ENCODE assay signal across 9 mouse cellular contexts in the genomic region with DNA sequence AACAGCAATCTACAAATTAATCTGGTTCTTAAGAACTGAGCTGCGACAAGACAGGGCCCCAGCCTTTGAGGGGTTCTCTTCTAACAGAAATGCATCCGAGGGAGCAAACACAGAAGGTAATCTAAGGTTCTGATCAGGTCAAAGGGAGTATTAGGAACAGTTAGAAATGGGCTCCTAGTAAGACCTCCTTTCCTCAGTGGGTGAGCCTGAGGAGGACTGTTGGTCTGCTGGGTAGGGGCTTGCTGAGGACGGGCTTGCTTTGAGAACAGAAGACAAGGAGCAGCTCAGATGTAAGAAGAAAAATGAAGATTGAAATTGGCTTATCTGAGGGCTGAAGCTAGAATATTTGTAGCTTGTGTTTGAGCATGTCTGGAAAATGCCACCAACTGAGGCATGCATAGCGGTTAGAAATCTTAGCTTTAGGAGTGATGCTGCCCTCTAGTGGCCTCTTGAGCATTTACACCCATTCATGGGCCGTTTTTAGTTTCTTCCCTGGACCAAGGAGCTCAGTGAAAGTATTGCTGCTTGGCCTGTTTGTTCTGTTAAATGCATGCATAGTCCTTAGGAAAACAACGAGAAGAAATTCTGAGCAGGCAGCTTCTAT. TPM values are rescaled to one million over a fixed set of nuclear protein-coding genes. Genes with fewer than 3 reads are reported as not detected.
DNase-seq lines count a peak whose midpoint lies in the region; ATAC-seq and TF ChIP-seq lines count a peak whose summit lies in the region.
"Had no signal": no experiment of that assay in that cellular context is flagged by ENCODE, and none has a peak within 500 bp of the region (broad histone marks: within the 10 kb centered on the region; RNA-seq: fewer than 3 reads in every experiment).

No protein-coding gene starts in this region.

- no peaks in the 10 kb centered on the region for H3K36me3 ChIP-seq in embryonic facial prominence, embryonic 14.5 days (ENCODE audit: control insufficient read depth, insufficient read depth, low read length)
- H3K36me3 ChIP-seq in hindbrain, embryonic 16.5 days (ENCODE audit: control insufficient read depth, insufficient read depth, low read length), result no peaks in the 10 kb centered on the region
- H3K36me3 ChIP-seq in midbrain, embryonic 15.5 days (replicated peaks), result no peaks in the 10 kb centered on the region
- no peaks in the 10 kb centered on the region for H3K36me3 ChIP-seq in stomach, postnatal 0 days (ENCODE audit: control insufficient read depth, insufficient read depth, low read length)
- H3K36me3 ChIP-seq: liver, embryonic 15.5 days had no signal

- no peak for TF ChIP-seq EP300 in stomach, postnatal 0 days (optimal IDR thresholded peaks at IDR 0.05)

- intact Hi-C loops in left cerebral cortex, postnatal 14 days (cut with DNase I), result loop anchor here (2.0 to 5.0 kb wide), 2 partner anchors 110 to 354 kb away; a partner anchor contains a TSS

- peak; percentile 92 for TF ChIP-seq CTCF in stomach, postnatal 0 days (IDR thresholded peaks at IDR 0.05; ENCODE audit: low read depth)

- peak; percentile 43 to 45 for DNase-seq in left cerebral cortex, adult 18-20 months (ENCODE audit: low spot score in 2 of 2)
- DNase-seq in left cerebral cortex, adult 11 months (ENCODE audit: low spot score), result no peak
- DNase-seq in adrenal gland, postnatal 36 days, result peak; percentile 47 to 74
- DNase-seq in embryonic facial prominence, embryonic 14.5 days (ENCODE audit: low spot score), result peak; percentile 82
- DNase-seq in left cerebral cortex, postnatal 14 days (ENCODE audit: low spot score in 2 of 2), result peak; percentile 60 to 74
- peak; percentile 19 for DNase-seq in stomach, postnatal 0 days (ENCODE audit: low spot score)

- H3K4me1 ChIP-seq in embryonic facial prominence, embryonic 14.5 days (ENCODE audit: control insufficient read depth, insufficient read depth, low read length), result peaks cover 12% of the 10 kb centered on the region; the same call in 1 of the 2 replicates
- H3K4me1 ChIP-seq in hindbrain, embryonic 16.5 days (ENCODE audit: control insufficient read depth, insufficient read depth, low read depth, low read length), result no peaks in the 10 kb centered on the region
- H3K4me1 ChIP-seq in midbrain, embryonic 15.5 days, result peaks cover 10% of the 10 kb centered on the region
- H3K4me1 ChIP-seq in stomach, postnatal 0 days (replicated peaks; ENCODE audit: control insufficient read depth, insufficient read depth), result no peaks in the 10 kb centered on the region

- no peaks in the 10 kb centered on the region for H3K9me3 ChIP-seq in embryonic facial prominence, embryonic 14.5 days (ENCODE audit: control insufficient read depth, low read length)
- H3K9me3 ChIP-seq in hindbrain, embryonic 16.5 days (ENCODE audit: control insufficient read depth, low read length), result no peaks in the 10 kb centered on the region
- H3K9me3 ChIP-seq in midbrain, embryonic 15.5 days, result no peaks in the 10 kb centered on the region
- H3K9me3 ChIP-seq in stomach, postnatal 0 days (ENCODE audit: control insufficient read depth, low read length), result no peaks in the 10 kb centered on the region
- H3K9me3 ChIP-seq: liver, embryonic 15.5 days had no signal

- no peak for ATAC-seq in embryonic facial prominence, embryonic 14.5 days (ENCODE audit: low read depth)
- peak; percentile 79 for ATAC-seq in hindbrain, embryonic 16.5 days
- peak; percentile 75 for ATAC-seq in midbrain, embryonic 15.5 days (replicated peaks)
- ATAC-seq in stomach, postnatal 0 days (ENCODE audit: low FRiP score, low TSS enrichment), result no peak

- H3K4me2 ChIP-seq in embryonic facial prominence, embryonic 14.5 days (ENCODE audit: low read depth, low read length), result no peak overlapping the region
- H3K4me2 ChIP-seq in hindbrain, embryonic 16.5 days (ENCODE audit: low read length), result no peak overlapping the region
- H3K4me2 ChIP-seq in midbrain, embryonic 15.5 days, result no peak overlapping the region
- no peak overlapping the region for H3K4me2 ChIP-seq in stomach, postnatal 0 days (replicated peaks; ENCODE audit: low read depth)
- H3K4me2 ChIP-seq: liver, embryonic 15.5 days had no signal

- no peak overlapping the region for H3K9ac ChIP-seq in embryonic facial prominence, embryonic 14.5 days (ENCODE audit: low read depth, low read length)
- H3K9ac ChIP-seq in hindbrain, embryonic 16.5 days (ENCODE audit: low read depth, low read length), result no peak overlapping the region
- no peak overlapping the region for H3K9ac ChIP-seq in midbrain, embryonic 15.5 days
- H3K9ac ChIP-seq in stomach, postnatal 0 days (ENCODE audit: low read length), result no peak overlapping the region
- H3K9ac ChIP-seq: liver, embryonic 15.5 days had no signal

- 30% methylated on average over 6 of the region's 6 CpGs for WGBS in embryonic facial prominence, embryonic 14.5 days
- 35% methylated on average over 6 of the region's 6 CpGs for WGBS in hindbrain, embryonic 16.5 days
- 34% methylated on average over 6 of the region's 6 CpGs for WGBS in midbrain, embryonic 15.5 days
- WGBS in stomach, postnatal 0 days, result 34% methylated on average over 6 of the region's 6 CpGs

- H3K27me3 ChIP-seq in embryonic facial prominence, embryonic 14.5 days (replicated peaks; ENCODE audit: control insufficient read depth, insufficient read depth, low read length), result no peaks in the 10 kb centered on the region
- H3K27me3 ChIP-seq in hindbrain, embryonic 16.5 days (replicated peaks; ENCODE audit: control insufficient read depth, insufficient read depth, low read length), result no peaks in the 10 kb centered on the region
- no peaks in the 10 kb centered on the region for H3K27me3 ChIP-seq in midbrain, embryonic 15.5 days (replicated peaks)
- no peaks in the 10 kb centered on the region for H3K27me3 ChIP-seq in stomach, postnatal 0 days (ENCODE audit: control insufficient read depth, insufficient read depth, low read length)
- H3K27me3 ChIP-seq: liver, embryonic 15.5 days had no signal

- no peak overlapping the region for H3K27ac ChIP-seq in embryonic facial prominence, embryonic 14.5 days (replicated peaks; ENCODE audit: low read depth, low read length)
- no peak overlapping the region for H3K27ac ChIP-seq in hindbrain, embryonic 16.5 days (ENCODE audit: low read depth, low read length)
- H3K27ac ChIP-seq in midbrain, embryonic 15.5 days, result peak overlapping the region; percentile 60
- no peak overlapping the region for H3K27ac ChIP-seq in stomach, postnatal 0 days (replicated peaks)
- H3K27ac ChIP-seq: liver, embryonic 15.5 days had no signal

- H3K4me3 ChIP-seq in embryonic facial prominence, embryonic 14.5 days (ENCODE audit: low read depth, low read length), result no peak overlapping the region
- H3K4me3 ChIP-seq in hindbrain, embryonic 16.5 days (ENCODE audit: low read length), result no peak overlapping the region
- H3K4me3 ChIP-seq in midbrain, embryonic 15.5 days, result no peak overlapping the region
- H3K4me3 ChIP-seq in stomach, postnatal 0 days (ENCODE audit: low read depth, low read length), result no peak overlapping the region
- H3K4me3 ChIP-seq: liver, embryonic 15.5 days had no signal

RNA-seq across cellular contexts. Expression of a gene that starts 33.5 kb away (rescaled TPM):
- 10 to 100 TPM; 35.4 to 39.7 TPM for total RNA-seq in left cerebral cortex, adult 18-20 months (2021)
- total RNA-seq in adrenal gland, postnatal 36 days (2021), result 10 to 100 TPM; 20.3 to 26.0 TPM
- polyA plus RNA-seq in embryonic facial prominence, embryonic 14.5 days (2014; fragmentation: Nextera tagmentation; extraction: Ambion mirVana), result 6.1 and 6.7 TPM in 2 replicates
- 19.8 and 22.7 TPM in 2 replicates for polyA plus RNA-seq in hindbrain, embryonic 16.5 days (2015; fragmentation: Nextera tagmentation; extraction: Ambion mirVana)
- 10 to 100 TPM; 26.5 to 29.3 TPM for total RNA-seq in left cerebral cortex, postnatal 14 days (2021)
- 18.1 TPM in 2 replicates for polyA plus RNA-seq in midbrain, embryonic 15.5 days (2015; fragmentation: Nextera tagmentation; extraction: Ambion mirVana)
- 9.7 and 10.4 TPM in 2 replicates for polyA plus RNA-seq in stomach, postnatal 0 days (2015; fragmentation: Nextera tagmentation; extraction: Ambion mirVana)

RNA-seq across cellular contexts. Expression of a gene that starts 43.2 kb away (rescaled TPM):
- total RNA-seq in left cerebral cortex, adult 18-20 months (2021), result not detected
- total RNA-seq in adrenal gland, postnatal 36 days (2021), result not detected
- not detected in 2 replicates for polyA plus RNA-seq in embryonic facial prominence, embryonic 14.5 days (2014; fragmentation: Nextera tagmentation; extraction: Ambion mirVana)
- not detected in 2 replicates for polyA plus RNA-seq in hindbrain, embryonic 16.5 days (2015; fragmentation: Nextera tagmentation; extraction: Ambion mirVana)
- total RNA-seq in left cerebral cortex, postnatal 14 days (2021), result not detected
- polyA plus RNA-seq in midbrain, embryonic 15.5 days (2015; fragmentation: Nextera tagmentation; extraction: Ambion mirVana), result not detected in 2 replicates
- polyA plus RNA-seq in stomach, postnatal 0 days (2015; fragmentation: Nextera tagmentation; extraction: Ambion mirVana), result not detected in 2 replicates
- polyA plus RNA-seq: liver, embryonic 15.5 days had no signal

Comparison
In these comparisons a context has a peak if more than half of its experiments do, and no peak if none do; other contexts are left out.
1. ATAC-seq: peak in hindbrain, embryonic 16.5 days (single experiment) and midbrain, embryonic 15.5 days (single experiment); none in embryonic facial prominence, embryonic 14.5 days (single experiment) and stomach, postnatal 0 days (single experiment).